Mouse (Mus musculus) right cerebral cortex, postnatal 4 days (tissue): ENCODE measurements around the gene Olfr1049.
"Not testable (repeated sequence)": the region's sequence is repeated elsewhere in the genome, so short reads cannot be mapped to it uniquely, and the experiment has no call there.

Source experiments
- DNase-seq: peaks from one replicate; pipeline ENCODE4 v3.0.0-alpha.2; 2022

Olfr1049 gene

GRCm38 (mm10) chr2:86258228-86258627 lies at the start of gene Olfr1049:
TSS of gene Olfr1049 (minus strand) at chr2:86258328.
- not testable (repeated sequence) for DNase-seq

DNA sequence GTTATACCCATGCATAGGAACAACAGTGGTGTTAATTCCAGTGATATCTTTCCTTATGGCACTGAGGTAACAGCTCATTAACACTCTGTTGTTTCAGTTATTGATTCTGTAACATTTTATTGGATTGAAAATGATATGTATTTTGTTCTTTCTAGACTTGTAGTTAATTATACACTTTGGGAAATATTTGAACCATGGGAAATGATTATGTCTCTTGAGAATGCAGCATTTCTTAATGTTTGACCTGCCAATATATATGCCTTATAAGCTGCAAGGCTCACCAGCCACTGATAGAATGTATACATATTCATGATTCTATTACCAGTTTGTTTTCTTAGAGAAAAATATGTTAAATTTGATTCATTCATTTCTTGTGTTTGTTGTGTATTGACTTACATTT lies 34.0 kb upstream of the Olfr1049 start, which contains the start of gene Olfr1052:
Gene Olfr1052 (plus strand): TSS at position 301 of the 400 bp plus-strand sequence.
- no peak for DNase-seq

- DNase-seq, result not testable (repeated sequence)
Measured at GRCm38 (mm10) chr2:86278988-86279387, 20.9 kb upstream of the Olfr1049 start, which contains the start of gene Olfr1051. TSS of gene Olfr1051 (minus strand) at chr2:86279088.

DNA sequence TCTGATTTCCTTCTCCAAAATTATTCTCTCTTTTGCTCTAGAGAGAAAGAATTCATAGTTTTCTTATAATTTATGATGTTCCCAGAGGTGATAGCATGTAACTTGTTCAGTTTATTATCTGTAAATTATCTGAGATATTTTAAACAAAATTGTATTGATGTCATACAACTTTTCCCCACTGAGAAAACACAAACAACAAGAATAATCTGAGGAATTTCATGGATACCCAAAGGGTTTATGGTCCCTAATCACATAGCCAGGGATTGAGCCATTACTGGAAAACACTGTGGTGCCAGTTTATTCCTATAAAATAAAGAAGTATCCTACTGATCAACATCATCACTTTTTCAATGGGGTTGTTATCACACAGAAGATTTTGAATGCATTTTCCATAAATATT lies 17.9 kb downstream of the Olfr1049 start, which contains the start of gene Olfr1048:
Gene Olfr1048 (minus strand): TSS at position 101 of the 400 bp plus-strand sequence.
- DNase-seq, result no peak

GRCm38 (mm10) chr2:86231301-86231700 lies 26.8 kb downstream of the Olfr1049 start, which contains the start of gene Olfr1047:
TSS of gene Olfr1047 (minus strand) at chr2:86231401.
- DNase-seq, result no peak

DNA sequence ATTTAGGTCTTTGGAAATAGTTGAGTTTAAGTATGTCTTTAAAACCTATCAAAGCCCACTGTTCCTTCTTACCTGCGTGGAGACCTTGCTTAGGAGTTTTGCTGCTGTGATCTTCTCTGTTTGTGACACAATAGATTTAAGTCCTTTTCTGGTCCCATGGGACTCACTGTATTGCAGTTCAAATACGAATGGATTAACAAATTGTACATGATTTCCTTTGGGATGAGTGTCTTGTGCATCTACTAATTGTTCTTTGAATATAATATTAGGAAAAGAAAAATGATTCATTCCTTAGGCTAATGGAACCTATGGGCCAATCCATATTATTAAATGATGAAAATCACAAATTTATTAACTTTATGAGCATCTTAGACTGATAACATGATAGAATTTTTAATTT lies 38.9 kb downstream of the Olfr1049 start, which contains the start of gene Olfr1046:
Gene Olfr1046 (minus strand): TSS at position 101 of the 400 bp plus-strand sequence.
- DNase-seq, result no peak
